Mouse (Mus musculus): ENCODE results near the gene Trip10.

GRCm38 (mm10) chr17:57211501-57211900 lies 37.8 kb upstream of the Trip10 start:
- no peak for TF ChIP-seq CTCF (IDR thresholded peaks at IDR 0.05; ENCODE audit: borderline replicate concordance, extremely low read depth, insufficient read depth, insufficient read length)
- TF ChIP-seq POLR2A (IDR thresholded peaks at IDR 0.05; ENCODE audit: borderline replicate concordance, extremely low read depth, insufficient read depth, insufficient read length, poor library complexity, severe bottlenecking) = no peak

Measured in brain, embryonic 14.5 days (tissue).